Mouse (Mus musculus): ENCODE results near the gene Zswim1.
"Not testable (repeated sequence)": the region's sequence is repeated elsewhere in the genome, so short reads cannot be mapped to it uniquely, and the experiment has no call there.

The Zswim1 gene

DNA sequence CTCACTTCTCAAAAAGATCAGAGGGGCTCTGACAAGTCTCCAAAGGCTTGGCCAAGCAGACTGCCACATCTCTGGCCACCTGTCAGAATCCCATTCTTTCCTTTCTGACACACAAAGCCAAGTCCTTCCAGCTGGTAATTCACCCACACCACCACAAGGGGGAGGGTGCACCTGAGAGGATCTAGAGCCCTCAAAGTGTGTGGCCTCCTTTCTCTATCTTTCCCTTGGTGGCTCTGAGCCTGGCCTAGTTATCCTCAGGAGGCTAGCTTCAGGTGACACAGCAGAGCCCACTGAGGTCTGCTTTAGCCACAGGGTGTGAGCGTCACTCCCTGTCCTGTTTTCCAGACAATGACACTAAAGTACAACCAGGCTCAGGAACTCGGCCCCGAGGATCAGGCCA is 29.2 kb upstream of the Zswim1 start:
- peak; percentile 79 for DNase-seq

DNA sequence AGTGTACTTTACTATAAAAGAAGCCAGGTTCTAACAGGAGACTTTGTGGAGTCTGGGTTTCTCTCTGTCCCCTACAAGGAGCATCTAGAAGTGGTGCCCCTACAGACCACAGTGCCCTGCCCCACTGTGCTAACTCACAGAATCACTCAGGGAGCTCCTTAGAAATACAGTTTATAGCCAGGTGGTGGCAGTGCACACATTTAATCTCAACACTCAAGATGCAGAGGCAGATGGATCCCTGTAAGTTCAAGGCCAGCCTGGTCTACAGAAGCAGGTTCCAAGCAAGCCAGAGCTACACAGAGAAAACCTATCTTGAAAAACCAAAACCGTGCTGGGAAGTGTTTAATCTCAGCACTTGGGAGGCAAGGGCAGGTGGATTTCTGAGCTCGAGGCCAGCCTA is 28.7 kb upstream of the Zswim1 start:
- no peak for DNase-seq

DNA sequence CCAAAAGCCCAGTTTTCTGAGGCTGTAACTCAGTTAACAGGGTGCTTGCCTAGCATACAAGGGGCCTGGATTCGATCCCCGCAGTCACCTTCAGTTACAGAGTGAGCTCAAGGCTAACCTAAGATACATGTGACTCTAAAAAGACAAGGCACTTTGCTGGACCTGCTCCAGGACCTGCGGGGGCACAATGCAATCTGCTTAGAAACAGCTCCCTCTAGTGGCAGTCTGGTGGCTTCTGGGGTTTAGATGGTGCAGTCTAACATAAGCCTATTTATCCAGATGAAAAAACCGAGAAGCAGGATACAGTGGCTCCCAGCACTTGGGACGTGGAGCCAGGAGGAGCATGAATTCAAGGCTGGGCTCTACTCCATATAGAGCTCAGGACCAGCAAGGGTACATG is 28.2 kb upstream of the Zswim1 start:
- DNase-seq, result peak; percentile 92

DNA sequence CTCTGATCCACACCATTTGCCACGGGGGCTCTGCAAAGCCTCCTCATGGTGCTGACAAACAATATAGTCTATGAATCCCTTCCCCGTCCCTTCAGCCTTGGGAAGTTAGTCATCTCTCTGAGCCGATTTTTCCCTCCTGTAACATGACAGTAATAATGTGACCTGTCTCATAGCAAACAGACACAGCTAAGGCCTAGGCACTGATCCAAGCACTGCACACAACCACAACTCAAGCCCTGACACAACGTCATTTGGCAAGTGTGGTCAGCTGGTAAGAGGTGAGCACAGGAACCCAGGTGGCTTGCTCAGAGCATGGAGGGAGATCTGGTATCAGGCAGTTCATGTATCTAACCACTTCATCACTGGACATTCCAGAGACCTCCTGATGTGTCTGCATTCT is 26.6 kb upstream of the Zswim1 start:
- DNase-seq, result no peak

DNA sequence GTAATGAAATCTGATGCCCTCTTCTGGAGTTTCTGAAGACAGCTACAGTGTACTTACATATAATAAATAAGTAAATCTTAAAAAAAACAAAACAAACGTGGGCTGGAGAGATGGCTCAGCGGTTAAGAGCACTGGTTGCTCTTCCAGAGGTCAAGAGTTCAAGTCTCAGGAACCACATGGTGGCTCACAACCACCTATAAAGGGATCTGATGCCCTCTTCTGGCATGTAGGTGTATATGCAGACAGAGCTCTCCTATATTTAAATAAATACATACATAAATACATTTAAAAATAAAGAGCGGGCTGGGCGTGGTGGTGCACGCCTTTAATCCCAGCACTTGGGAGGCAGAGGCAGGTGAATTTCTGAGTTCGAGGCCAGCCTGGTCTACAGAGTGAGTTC is 23.9 kb upstream of the Zswim1 start:
- not testable (repeated sequence) for DNase-seq

DNA sequence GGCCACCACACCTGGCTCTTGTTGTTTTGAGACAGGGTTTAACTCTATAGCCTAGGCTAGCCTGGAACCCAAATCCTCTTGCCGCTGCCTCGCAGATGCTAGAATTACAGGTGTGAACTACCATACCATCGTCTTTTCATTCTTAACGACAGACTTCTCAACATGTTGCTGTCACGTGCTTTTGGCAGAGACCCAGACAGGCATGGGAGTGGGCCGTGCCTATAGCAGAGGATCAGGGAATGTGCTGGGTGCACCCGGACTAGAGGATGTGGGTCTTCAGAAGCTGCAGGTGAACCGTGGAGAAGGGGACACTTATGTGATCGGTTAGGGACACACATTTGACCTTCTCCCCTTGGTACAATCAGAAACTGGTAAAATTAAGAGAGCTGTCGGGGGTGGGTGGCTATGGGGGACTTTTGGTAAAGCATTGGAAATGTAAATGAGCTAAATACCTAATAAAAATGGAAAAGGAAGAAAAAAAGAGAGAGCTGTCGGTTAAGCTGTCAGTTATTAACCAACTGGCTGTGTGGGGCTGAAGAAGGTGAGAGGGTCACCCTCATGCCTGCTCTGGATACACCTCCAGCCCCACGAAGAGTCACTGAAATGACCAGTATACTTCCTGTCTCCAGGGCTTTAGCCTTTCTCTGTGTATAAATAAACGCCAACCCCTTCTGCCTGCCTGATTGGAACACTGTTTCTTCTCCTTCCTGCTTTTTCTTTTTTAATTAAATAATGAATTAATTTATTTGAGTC is 22.1 kb upstream of the Zswim1 start:
- DNase-seq, result peak; percentile 56

DNA sequence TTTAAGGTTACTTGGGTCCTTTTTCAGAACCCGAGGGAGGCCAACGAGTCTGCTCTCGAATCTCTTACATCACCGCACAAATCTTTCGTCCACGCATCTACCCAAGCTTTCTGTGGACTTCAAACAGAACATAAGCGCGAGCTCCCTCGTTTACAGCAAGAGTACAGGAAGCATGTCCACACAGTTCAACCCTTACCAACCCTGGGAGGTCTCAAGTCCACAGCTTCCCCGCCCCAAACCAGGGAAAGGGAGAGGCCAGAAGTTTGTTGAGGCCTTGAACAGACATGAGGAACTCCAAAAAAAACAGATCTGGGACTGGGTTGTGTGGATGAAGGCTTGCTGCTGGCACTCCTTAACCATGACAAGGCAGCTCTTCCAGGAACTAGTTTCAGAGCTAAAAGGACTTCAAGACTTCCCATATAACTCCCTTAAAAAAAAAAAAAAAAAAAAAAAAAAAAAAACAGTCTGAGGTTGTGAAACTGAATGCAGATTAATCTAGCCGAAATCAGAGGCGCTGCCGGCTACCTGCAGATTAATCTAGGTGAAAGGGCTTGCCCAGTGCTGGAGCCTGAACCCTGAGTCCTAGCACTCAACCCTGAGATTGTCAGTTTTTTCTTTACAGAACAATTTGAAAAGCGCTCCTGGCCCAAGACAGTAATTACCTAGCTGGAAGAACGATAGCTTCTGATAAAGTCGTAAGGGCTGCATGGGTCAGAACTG is 19.1 kb upstream of the Zswim1 start:
- no peak for DNase-seq

DNA sequence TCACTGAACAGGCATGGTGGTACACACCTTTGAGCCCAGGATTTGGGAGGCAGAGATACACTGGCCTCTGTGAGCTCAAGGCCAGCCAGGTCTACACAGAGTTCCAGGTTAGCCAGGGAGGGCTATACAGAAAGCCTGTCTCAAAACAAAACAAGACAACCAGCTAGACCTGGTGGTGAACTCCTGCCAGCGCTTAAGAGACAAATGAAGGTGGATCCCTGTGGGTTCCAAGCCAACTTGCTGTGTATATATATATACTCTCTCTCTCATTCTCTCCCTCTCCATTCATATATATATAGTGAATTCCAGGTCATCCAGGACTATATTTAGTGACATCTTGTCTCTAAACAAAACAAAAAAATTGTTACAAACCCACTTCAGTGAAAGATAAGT is 18.6 kb upstream of the Zswim1 start:
- DNase-seq, result no peak

DNA sequence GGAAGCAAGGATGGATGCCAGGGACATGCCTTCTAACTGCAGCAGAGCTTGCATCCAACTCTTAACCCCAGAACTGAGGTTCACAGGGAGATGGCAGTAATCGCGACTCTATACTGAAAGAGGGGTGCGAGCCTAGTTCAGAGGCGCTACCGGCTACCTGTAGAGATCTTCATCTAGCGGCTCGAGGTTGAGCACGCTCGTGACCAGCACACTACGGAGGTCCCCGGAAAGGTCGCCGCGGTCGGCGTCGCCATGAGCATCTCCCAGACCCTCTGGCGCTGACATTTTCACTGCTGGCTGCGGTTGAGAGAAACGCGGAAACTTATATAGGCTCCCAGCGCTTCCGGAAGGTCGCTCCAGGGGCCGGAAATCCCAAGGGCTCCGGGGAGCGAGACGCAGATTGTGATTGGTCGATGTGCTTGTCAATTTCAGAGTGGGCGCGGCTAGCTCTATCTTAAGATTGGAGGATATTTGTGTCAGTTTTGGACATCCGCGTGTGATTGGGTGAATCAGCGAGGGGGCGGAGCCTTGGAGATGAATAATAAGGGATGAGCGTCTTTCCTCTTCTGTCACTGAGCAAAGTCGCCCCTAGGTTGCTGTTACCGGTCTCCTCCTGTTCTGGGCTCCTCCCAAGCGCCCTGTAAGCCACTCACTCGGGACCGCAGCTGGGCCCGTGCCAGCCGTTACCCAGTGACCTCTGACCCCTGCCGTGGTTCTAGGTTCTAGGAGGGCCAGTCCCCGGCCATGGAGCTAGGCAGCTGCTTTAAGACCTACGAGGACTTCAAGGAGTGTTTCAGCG is 17.8 kb upstream of the Zswim1 start, which contains the start of the genes Acot8 and Zswim3:
Gene Acot8, minus strand, starts transcription at position 350 of the 799 bp plus-strand sequence.
Gene Zswim3, plus strand, starts transcription at position 566 of the 799 bp plus-strand sequence.
- peak; percentile 98 for DNase-seq

DNA sequence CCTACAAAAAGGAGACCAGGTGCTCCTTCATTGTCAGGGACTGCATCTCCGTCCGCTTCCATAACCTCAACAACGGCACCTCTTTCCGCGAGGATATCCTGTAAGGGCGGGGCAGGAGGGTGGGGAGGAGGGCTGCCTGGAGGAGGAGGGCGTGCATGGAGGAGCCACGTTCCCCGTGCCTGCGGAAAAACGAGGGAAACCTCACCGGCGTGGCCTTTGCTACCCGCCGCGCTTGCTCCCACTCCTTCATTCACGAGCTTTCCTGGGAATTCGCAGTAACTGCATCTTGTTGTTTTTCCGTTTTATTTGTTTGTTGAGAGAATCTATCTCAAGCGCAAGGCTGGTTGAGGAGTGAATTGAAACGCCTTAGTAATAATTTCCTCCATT is 17.2 kb upstream of the Zswim1 start:
- no peak for DNase-seq

DNA sequence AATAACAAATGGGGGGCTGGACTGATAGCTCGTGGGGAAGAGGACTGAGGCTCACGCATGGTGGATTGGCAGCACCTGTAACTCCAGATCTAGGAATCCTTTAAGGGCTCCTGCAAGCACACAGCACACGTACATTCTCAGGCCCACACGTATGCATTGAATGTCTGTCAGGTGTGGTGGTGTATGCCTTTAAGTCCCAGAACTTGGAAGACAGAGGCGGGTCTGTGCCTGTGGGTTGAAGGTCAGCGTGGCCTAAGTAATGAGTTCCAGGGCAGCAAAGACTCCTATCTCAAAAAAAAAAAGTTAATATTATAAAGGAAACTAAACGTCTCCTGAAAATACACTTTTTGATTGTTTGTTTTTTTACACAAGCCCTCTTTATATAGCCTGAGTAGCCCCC is 15.9 kb upstream of the Zswim1 start:
- DNase-seq, result no peak

DNA sequence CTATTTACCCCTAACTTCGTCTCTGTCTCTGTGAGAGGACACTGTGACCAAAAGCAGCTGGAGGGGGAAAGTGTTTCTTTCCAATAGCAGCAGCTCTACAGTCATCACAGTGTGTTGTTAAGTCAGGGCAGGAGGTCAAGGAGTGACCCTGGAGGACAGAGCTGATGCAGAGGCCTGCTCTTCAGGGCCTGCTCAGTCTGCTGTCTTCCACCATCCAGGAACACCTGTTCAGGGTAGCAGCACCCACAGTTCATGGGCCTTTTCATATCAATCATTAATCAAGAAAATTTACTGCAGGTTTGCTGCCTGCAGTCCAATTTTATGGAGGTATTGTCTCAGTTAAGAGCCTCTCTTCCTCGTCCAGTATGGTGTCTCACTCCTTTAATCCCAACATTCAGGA is 8.9 kb upstream of the Zswim1 start:
- no peak for DNase-seq

DNA sequence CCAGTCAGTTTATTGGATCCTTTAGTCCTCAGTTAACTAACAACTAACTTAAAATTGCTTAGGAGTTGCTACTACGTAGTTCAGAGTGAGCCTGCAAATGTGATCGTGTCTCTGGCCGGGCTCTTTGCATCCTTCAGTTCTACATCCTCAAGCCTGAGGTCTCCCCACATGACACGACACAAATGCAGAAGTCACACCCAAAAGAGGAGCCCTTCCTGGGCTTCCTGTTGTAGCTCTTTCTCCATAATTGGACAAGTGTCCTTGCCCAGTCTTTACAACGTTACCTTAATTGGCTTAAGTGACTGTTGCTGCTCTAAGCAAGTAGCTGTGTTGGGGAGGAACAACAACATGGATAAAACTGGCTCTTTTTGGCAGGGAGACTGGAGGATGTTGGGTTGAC is 7.1 kb upstream of the Zswim1 start:
- no peak for DNase-seq

DNA sequence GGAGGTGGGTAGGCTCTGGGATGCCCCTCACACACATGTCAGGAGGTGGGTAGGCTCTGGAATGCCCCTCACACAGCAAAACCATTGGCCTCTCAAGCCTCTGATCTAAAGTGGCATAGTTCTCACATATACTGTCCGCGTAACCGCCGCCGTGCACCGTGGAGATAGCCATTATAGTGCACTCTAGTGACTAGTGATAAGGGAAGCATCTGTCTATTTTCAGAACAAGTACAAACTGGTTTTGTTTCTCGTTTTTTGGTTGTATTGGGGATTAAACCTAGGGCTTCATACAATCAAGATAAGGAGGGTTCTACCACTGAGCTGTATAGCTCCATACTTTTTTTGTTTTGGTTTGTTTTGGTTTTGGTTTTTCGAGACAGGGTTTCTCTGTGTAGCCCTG is 6.7 kb upstream of the Zswim1 start:
- DNase-seq, result no peak

DNA sequence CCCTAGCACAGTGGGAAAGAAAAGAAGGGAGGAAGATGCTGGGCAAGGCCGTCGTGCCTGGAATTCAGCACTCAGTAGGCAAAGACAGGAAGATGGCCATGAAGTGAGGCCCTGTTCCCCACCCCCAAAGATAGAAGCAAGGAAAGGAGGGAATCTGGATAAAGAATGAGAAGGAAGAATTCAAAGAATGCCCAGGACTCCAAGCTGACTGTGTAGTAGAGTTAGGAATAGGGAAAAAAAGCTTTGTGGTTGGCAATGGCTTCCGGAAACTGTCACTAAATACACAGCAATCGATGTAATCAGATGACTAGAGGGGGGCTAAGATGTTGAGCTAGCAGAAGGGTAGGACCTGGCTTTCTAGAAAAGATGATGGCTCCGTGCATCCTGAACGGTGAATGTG is 5.3 kb upstream of the Zswim1 start:
- no peak for DNase-seq

DNA sequence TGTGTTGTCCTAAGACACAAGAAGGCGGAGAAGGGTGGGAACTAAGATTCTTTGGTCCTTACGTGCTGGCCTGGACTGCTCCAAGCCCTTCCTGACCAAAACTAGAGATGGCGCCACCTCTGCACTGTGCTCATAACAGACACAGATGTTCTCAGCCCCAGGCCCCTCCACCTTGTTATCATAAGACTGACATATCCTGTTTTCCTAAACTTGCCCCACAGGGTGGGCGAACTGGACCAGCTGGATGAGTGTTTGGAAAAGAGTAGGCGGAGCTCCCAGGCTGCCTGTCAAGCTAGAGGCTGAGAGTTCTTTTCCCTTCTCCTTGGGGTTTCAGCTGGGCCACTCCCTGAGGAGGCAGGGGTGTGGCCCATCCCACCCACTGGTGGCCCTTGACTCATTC is 4.8 kb upstream of the Zswim1 start:
- no peak for DNase-seq

DNA sequence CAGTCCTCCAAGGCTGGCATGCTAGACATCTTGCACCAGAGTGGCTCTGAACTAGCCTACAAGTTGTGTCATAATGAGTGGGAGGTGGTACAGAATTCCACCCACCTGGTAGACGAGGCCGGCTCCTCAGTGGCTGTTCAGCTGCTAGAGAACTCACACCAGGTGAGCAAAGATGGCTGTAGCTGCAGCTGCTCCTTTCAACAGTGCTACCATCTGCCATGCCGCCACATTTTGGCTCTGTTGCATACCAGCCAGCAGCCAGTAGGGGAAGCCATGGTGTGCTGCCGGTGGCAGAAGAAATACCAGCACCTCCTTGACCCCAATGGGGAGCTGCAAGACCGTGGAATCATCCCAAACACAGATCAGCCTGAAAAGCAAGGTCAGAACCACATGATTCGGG is 1.4 kb upstream of the Zswim1 start:
- DNase-seq, result no peak

DNA sequence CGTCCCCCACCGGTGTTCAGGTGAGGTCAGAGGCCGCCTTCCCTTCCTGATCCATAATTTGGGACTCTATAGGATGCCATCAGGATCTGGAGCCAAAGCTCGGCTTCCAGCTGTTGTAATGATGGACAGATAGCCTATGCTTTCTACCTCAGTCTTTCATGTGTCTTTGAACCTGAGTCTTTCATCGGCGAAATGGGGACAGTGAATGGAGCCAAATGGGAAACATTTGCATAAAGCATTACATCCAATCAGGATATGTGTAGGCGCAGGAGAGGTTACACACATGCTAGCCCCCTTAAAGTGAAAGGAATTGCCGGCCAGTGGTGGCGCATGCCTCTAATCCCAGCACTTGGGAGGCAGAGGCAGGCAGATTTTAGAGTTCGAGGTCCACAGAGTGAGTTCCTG is 697 bp downstream of the Zswim1 start:
- peak; percentile 33 for DNase-seq

DNA sequence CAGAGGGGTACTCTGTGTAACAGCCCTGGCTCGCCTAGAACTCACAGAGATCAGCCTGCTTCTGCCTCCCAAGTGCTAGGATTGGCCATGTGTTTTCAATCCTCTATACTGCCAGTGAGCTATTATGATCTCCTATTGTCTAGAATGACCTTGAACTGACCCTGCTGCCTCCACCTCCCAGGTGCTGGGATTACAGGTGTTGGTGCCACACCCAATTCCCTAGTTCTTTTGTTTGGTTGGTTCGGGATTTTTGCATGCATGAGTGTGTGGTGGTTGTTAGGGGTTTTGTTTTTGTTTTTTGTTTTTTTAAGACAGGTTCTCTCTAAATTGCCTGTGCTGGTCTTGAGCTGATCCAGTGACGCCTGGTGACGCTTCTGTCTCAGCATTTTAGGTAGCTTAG is 1.5 kb downstream of the Zswim1 start:
- no peak for DNase-seq

DNA sequence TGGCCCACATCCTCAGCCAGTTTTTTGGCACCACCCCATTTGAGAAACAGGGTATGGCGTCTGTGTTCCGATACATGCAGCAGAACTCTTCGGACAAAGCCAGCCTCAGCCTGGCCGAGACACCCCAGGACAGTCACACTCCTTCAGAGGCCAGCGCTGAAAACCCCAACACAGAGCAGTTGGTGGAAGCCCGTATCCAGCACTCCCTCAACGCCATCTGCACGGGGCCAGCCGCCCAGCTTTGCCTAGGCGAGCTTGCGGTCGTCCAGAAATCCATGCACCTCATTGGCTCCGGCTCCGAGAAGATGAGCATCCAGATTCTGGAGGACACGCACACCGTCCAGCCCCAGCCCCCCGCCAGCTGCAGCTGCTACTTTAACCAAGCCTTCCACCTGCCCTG is 3.0 kb downstream of the Zswim1 start:
- DNase-seq, result no peak

DNA sequence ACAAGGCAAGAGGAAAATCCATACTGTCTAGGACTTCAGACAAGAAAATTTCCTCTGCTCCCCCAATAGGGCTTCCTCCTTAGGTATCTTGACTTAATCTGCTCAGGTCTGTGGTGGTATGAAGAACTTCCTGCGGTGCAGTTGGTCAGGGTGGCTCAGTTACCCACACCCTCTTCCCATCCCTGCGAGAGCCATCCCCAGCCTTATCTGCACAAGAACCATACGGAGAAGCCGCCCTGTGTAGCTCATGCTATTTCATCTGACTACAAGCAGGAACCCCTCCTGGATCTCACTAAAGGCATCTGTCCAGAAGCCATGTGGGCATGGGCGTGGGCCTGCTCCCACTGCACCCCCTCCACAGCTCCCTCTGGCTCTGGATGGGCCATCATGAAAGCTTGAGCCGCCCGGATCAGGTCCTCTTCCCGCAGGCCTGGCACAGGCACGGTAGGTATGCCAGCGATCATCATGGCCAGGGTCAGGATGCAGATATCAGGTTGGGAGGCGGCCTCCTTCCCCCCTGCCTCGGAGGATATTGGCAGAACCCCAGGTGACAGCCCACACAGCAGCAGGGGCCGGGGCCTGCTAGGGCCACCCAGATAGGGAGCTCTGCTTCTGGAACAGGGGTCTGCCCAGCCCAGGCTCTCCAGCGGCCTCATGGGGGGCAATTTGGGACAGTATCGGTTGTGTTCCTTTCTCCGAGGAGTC is 4.8 kb downstream of the Zswim1 start:
- DNase-seq, result no peak

DNA sequence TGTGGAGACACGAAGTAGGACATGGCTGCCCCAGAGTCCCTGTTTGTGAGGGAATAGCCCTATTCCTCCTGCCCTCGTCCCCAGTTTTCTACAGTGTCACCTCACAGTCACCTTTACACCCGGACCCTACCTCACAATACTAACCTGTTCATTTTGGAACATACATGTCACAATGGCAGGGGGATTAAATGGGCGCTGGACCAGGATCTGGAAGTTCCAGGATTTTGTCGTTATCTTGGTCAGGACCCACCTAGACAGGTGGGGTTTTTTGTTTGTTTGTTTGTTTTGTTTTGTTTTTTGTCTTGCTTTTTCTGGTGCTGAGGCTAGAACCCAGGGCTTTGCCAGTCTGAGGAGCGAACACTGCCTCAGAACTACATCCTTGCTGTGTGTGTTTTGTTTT is 6.0 kb downstream of the Zswim1 start, which contains the start of gene Spata25:
Gene Spata25, minus strand, starts transcription at position 101 of the 400 bp plus-strand sequence.
- no peak for DNase-seq

DNA sequence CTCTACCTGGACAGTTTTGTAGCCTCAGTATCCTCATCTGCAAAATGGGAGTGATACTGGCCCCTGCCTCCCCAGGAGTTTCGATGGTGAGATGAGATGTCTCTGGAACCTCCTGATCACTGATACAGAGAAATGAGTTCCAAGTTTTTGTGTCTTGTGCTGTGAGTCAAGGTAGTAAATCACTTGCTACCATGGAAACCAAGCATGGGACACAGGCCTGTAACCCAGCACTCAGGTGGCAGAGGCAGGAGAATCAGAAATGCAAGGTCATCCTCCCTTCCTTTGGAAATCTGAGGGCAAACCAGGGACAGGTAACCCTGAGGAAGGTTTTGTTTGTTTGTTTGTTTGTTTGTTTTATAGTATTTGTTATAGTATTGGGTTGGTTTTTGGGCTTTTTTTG is 6.6 kb downstream of the Zswim1 start:
- no peak for DNase-seq
